Mouse (Mus musculus) stomach, postnatal 0 days (tissue): ENCODE results near the gene Sstr2.

ENCODE experiments used
- CTCF ChIP-seq: IDR thresholded peaks from 2 replicates; pipeline ENCODE4 v1.5.1; 2016; ENCODE audit warnings: antibody characterized with exemption, low read depth, mild to moderate bottlenecking, moderate library complexity
- EP300 ChIP-seq: optimal IDR thresholded peaks from 2 replicates; pipeline ENCODE3; 2016; ENCODE audit warnings: antibody characterized with exemption

GRCm38 (mm10) chr11:113648152-113648551 lies 29.0 kb downstream of the Sstr2 start:
- TF ChIP-seq EP300 (no peak), CTCF (peak; percentile 98)
